Mouse (Mus musculus) stomach, postnatal 0 days (tissue): Measurements from ENCODE around the gene Pofut2.

Experiments
- CTCF ChIP-seq: IDR thresholded peaks from 2 replicates; pipeline ENCODE4 v1.5.1; 2016; ENCODE audit warnings: antibody characterized with exemption, low read depth, mild to moderate bottlenecking, moderate library complexity
- EP300 ChIP-seq: optimal IDR thresholded peaks from 2 replicates; pipeline ENCODE3; 2016; ENCODE audit warnings: antibody characterized with exemption

- TF ChIP-seq CTCF (no peak), EP300 (no peak)
Observed at GRCm38 (mm10) chr10:77304362-77304761, 45.3 kb downstream of the Pofut2 start.
